Mouse (Mus musculus) forebrain, embryonic 11.5 days (tissue): Measurements from ENCODE around the gene Gm19402. TPM values are rescaled to one million over a fixed set of nuclear protein-coding genes. Genes with fewer than 3 reads are reported as not detected.

ENCODE experiments used
- ATAC-seq: fragments of 200-750 bp; cut with Nextera tagmentation; replicated peaks from 2 replicates; pipeline ENCODE4 v1.8.0; 2017; ENCODE audit warnings: moderate TSS enrichment; ENCODE audit not compliant: low FRiP score
- DNase-seq: peaks from one replicate; pipeline ENCODE4 v3.0.0-alpha.2; 2017; ENCODE audit warnings: low spot score
- H3K27ac ChIP-seq: fragments of 300-500 bp; sonication (generic); 2 replicates; pipeline ENCODE4 v1.5.1; 2014; ENCODE audit warnings: low read depth, low read length
- H3K27me3 ChIP-seq: fragments of 300-500 bp; sonication (generic); 2 replicates; pipeline ENCODE4 v1.6.1; 2014; ENCODE audit warnings: mild to moderate bottlenecking, low read length, mixed read lengths; ENCODE audit not compliant: control insufficient read depth, insufficient read depth
- H3K36me3 ChIP-seq: fragments of 300-500 bp; sonication (generic); 2 replicates; pipeline ENCODE4 v1.6.1; 2014; ENCODE audit warnings: mild to moderate bottlenecking, low read length, moderate library complexity, mixed read lengths; ENCODE audit not compliant: control insufficient read depth, insufficient read depth
- H3K4me1 ChIP-seq: fragments of 300-500 bp; sonication (generic); replicated peaks from 2 replicates; pipeline ENCODE4 v1.6.1; 2014; ENCODE audit warnings: low read length, mixed read lengths; ENCODE audit not compliant: control insufficient read depth, insufficient read depth
- H3K4me2 ChIP-seq: fragments of 300-500 bp; sonication (generic); 2 replicates; pipeline ENCODE4 v1.6.1; 2014; ENCODE audit warnings: low read depth, mild to moderate bottlenecking, low read length, moderate library complexity, mixed read lengths; ENCODE audit not compliant: severe bottlenecking
- H3K4me3 ChIP-seq: fragments of 300-500 bp; sonication (generic); 2 replicates; pipeline ENCODE4 v1.5.1; 2014; ENCODE audit warnings: low read depth, low read length
- H3K9ac ChIP-seq: fragments of 300-500 bp; sonication (generic); 2 replicates; pipeline ENCODE4 v1.6.1; 2014; ENCODE audit warnings: low read length
- H3K9me3 ChIP-seq: fragments of 300-500 bp; sonication (generic); 2 replicates; pipeline ENCODE4 v1.6.1; 2016; ENCODE audit warnings: low read length, mixed read lengths; ENCODE audit not compliant: control insufficient read depth
- WGBS: fragments of 180-500 bp; shearing (Covaris S2); extraction: QIAGEN DNeasy Blood & Tissue Kit; methylation state at CpG from one replicate; pipeline ENCODE4 v1.1.7; 2014; 5-methylcytosine and 5-hydroxymethylcytosine counted together
- microRNA counts: library from miRNA; unstranded; fragments of <30 nt; microRNA quantifications from one replicate; lab custom pipeline; 2015
- microRNA-seq: library from miRNA; unstranded; fragments of <30 nt; microRNA quantifications from one replicate; pipeline ENCODE4, GENCODE M21; 2016; ENCODE audit not compliant: insufficient number of aligned reads
- polyA plus RNA-seq: library from polyadenylated mRNA; unstranded; fragments of >200 nt; fragmentation: Nextera tagmentation; extraction: Ambion mirVana; gene quantifications from 2 replicates; pipeline ENCODE4 v1.2.1, GENCODE M21; 2014

The Gm19402 gene
- polyA plus RNA-seq, 1 experiment from 2014 or later = not detected

DNA sequence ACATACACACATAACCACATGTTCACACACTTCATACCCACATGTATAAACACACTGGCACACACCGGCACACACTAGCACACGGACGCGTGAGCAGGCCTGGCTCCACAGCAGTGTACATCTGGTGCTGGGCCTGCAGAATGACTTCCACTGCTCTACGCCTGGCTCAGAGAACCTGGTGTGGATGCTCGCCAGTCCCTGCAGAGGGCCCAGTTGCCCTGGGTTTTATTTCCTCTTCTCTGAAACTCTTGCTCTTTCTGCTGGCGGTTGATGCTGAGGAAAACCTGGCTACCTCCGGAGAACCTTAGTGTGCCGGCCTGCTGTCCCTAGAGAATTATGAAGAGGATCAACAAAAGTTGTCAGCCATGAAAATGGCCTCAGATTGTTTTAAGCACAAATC, 38.5 kb downstream of the Gm19402 start:
- WGBS = 88% methylated on average over 9 of the region's 9 CpGs
- no peaks in the 10 kb centered on the region for H3K4me1 ChIP-seq
- no peaks in the 10 kb centered on the region for H3K9me3 ChIP-seq
- H3K4me3 ChIP-seq = no peak overlapping the region
- no peak overlapping the region for H3K27ac ChIP-seq
- ATAC-seq (no peak), DNase-seq (no peak)
- H3K9ac ChIP-seq = no peak overlapping the region
- H3K4me2 ChIP-seq = no peak overlapping the region
- no peaks in the 10 kb centered on the region for H3K36me3 ChIP-seq
- H3K27me3 ChIP-seq = no peaks in the 10 kb centered on the region

- WGBS = 88% methylated on average over 8 of the region's 8 CpGs
- no peak overlapping the region for H3K4me2 ChIP-seq
Observed at GRCm38 (mm10) chr10:77647901-77648300, 42.7 kb downstream of the Gm19402 start.

DNA sequence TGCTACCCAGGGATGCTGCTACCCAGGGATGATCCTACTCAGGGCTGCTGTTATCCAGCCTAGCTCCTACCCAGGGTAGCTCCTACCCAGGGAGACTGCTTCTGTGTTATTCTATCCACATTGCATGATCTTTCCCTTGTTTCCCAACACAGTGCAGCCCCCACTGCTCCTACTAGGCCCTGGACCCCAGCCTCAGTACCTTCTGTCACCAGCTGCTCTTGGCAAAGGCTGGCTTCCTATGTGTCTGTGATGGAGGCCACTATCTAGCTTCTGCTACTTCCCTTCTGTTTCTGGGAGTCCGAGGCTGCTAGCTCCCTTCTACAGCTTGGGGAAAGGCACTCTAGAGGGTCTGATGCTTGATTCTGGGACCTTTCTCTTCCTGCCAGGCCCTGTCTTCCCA, 43.1 kb downstream of the Gm19402 start:
- no peak for ATAC-seq
- 67% methylated on average over 1 of the region's 1 CpGs for WGBS
- H3K9ac ChIP-seq = no peak overlapping the region
- DNase-seq = no peak
- peaks cover 13% of the 10 kb centered on the region for H3K36me3 ChIP-seq
- H3K4me1 ChIP-seq = no peaks in the 10 kb centered on the region
- H3K9me3 ChIP-seq = no peaks in the 10 kb centered on the region
- no peak overlapping the region for H3K4me2 ChIP-seq
- H3K27me3 ChIP-seq = no peaks in the 10 kb centered on the region
- no peak overlapping the region for H3K4me3 ChIP-seq
- no peak overlapping the region for H3K27ac ChIP-seq

More at GRCm38 (mm10) chr10:77647901-77648300, 42.7 kb downstream of the Gm19402 start:
- ATAC-seq (no peak), DNase-seq (no peak)
- H3K27ac ChIP-seq = no peak overlapping the region
- no peak overlapping the region for H3K9ac ChIP-seq
- peaks cover 13% of the 10 kb centered on the region for H3K36me3 ChIP-seq
- H3K27me3 ChIP-seq = no peaks in the 10 kb centered on the region
- no peaks in the 10 kb centered on the region for H3K4me1 ChIP-seq
- H3K4me3 ChIP-seq = no peak overlapping the region
- no peaks in the 10 kb centered on the region for H3K9me3 ChIP-seq

- H3K4me3 ChIP-seq = no peak overlapping the region
- H3K4me1 ChIP-seq = no peaks in the 10 kb centered on the region
- no peaks in the 10 kb centered on the region for H3K9me3 ChIP-seq
- H3K4me2 ChIP-seq = no peak overlapping the region
- H3K36me3 ChIP-seq = peaks cover 13% of the 10 kb centered on the region
- H3K27me3 ChIP-seq = no peaks in the 10 kb centered on the region
- ATAC-seq (no peak), DNase-seq (no peak)
- no peak overlapping the region for H3K27ac ChIP-seq
- 91% methylated on average over 5 of the region's 5 CpGs for WGBS
- H3K9ac ChIP-seq = no peak overlapping the region
Observed at GRCm38 (mm10) chr10:77645571-77645970, 45.0 kb downstream of the Gm19402 start.

DNA sequence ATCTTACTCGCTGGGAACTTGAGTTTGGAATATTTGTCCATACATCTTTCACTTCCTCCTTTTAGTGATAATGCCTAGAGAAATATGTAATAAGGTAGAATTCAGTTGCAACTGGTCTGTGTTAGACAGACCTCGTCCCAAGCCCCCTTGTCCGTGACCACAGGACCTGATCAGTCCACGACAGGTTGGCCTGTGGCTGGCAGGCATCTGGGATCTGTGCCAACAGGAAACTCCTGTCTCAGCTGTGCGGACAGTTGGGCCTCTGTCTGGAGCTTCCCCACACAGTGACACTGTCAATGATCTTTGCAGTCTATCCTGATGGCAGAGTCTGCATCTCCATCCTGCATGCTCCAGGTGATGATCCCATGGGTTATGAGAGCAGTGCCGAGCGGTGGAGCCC, 47.4 kb downstream of the Gm19402 start:
- WGBS = 93% methylated on average over 7 of the region's 7 CpGs

More for the DNA sequence above, 47.4 kb downstream of the Gm19402 start:
- Histone ChIP-seq H3K4me1 (no peaks in the 10 kb centered on the region), H3K27ac (no peak overlapping the region), H3K36me3 (peaks cover 13% of the 10 kb centered on the region), H3K4me2 (no peak overlapping the region), H3K9ac (no peak overlapping the region), H3K9me3 (no peaks in the 10 kb centered on the region), H3K4me3 (no peak overlapping the region), H3K27me3 (no peaks in the 10 kb centered on the region)
- no peak for ATAC-seq
- DNase-seq = no peak

MicroRNA genes within 50 kb of the gene (microRNA counts, 519-probe panel; counts per million panel counts)
- microRNA mmu-miR-1930 (lab: Ali Mortazavi, UCI) = 31.2 counts per million

Small RNAs within 50 kb of the gene (microRNA-seq; reads per million reads assigned to microRNA genes)
- gene Mir1930 = 58.9 reads per million, percentile 29 among the genes with 10 or more reads in this experiment

Other genes starting within 250 kb of the Gm19402 start
- 40.6 and 41.9 TPM in 2 replicates for gene Fam207a, start 175.0 kb downstream of the Gm19402 start, polyA plus RNA-seq
- 1.2 and 1.3 TPM in 2 replicates for gene Itgb2, start 160.5 kb downstream of the Gm19402 start, polyA plus RNA-seq
- gene Pttg1ip, start 109.0 kb downstream of the Gm19402 start, polyA plus RNA-seq = 69.0 and 73.8 TPM in 2 replicates
- 336 and 367 TPM in 2 replicates for gene Sumo3, start 84.7 kb downstream of the Gm19402 start, polyA plus RNA-seq
- gene Gm49325, start 84.6 kb downstream of the Gm19402 start, polyA plus RNA-seq = not detected in 2 replicates
- gene Ube2g2, start 68.5 kb downstream of the Gm19402 start, polyA plus RNA-seq = 76.7 and 78.1 TPM in 2 replicates
- gene Tspear, start 4.2 kb downstream of the Gm19402 start, polyA plus RNA-seq = 1.4 and 1.5 TPM in 2 replicates
- not detected in 2 replicates for gene Gm9508, start 6.5 kb upstream of the Gm19402 start, polyA plus RNA-seq
- gene Gm10272, start 15.9 kb upstream of the Gm19402 start, polyA plus RNA-seq = not detected in 2 replicates
- not detected in 2 replicates for gene Gm10024, start 20.7 kb upstream of the Gm19402 start, polyA plus RNA-seq
- not detected in 2 replicates for gene Gm10142, start 25.1 kb upstream of the Gm19402 start, polyA plus RNA-seq
- gene Krtap12-1, start 29.8 kb upstream of the Gm19402 start, polyA plus RNA-seq = not detected in 2 replicates
- not detected in 2 replicates for gene Gm10100, start 35.7 kb upstream of the Gm19402 start, polyA plus RNA-seq
- not detected in 2 replicates for gene Gm18596, start 51.9 kb upstream of the Gm19402 start, polyA plus RNA-seq
- not detected in 2 replicates for gene Gm9736, start 60.6 kb upstream of the Gm19402 start, polyA plus RNA-seq
- gene Gm3233, start 68.9 kb upstream of the Gm19402 start, polyA plus RNA-seq = not detected in 2 replicates
- not detected in 2 replicates for gene Gm3238, start 80.6 kb upstream of the Gm19402 start, polyA plus RNA-seq
- not detected in 2 replicates for gene Gm7138, start 86.2 kb upstream of the Gm19402 start, polyA plus RNA-seq
- not detected in 2 replicates for gene Gm3250, start 91.8 kb upstream of the Gm19402 start, polyA plus RNA-seq
- not detected in 2 replicates for gene Gm7137, start 97.4 kb upstream of the Gm19402 start, polyA plus RNA-seq
- gene Gm9639, start 104.3 kb upstream of the Gm19402 start, polyA plus RNA-seq = not detected in 2 replicates
- not detected in 2 replicates for gene Gm19668, start 108.4 kb upstream of the Gm19402 start, polyA plus RNA-seq
- not detected in 2 replicates for gene Gm9507, start 121.1 kb upstream of the Gm19402 start, polyA plus RNA-seq
- gene Gm2696, start 123.9 kb upstream of the Gm19402 start, polyA plus RNA-seq = not detected in 2 replicates
- not detected in 2 replicates for gene Krtap10-4, start 136.3 kb upstream of the Gm19402 start, polyA plus RNA-seq
- not detected in 2 replicates for gene Krtap10-10, start 145.2 kb upstream of the Gm19402 start, polyA plus RNA-seq
- gene Gm36176, start 156.0 kb upstream of the Gm19402 start, polyA plus RNA-seq = not detected in 2 replicates
- not detected in 2 replicates for gene Gm10318, start 162.1 kb upstream of the Gm19402 start, polyA plus RNA-seq
- not detected in 2 replicates for gene Gm3285, start 171.2 kb upstream of the Gm19402 start, polyA plus RNA-seq
- gene Lrrc3, start 211.8 kb upstream of the Gm19402 start, polyA plus RNA-seq = 3.5 and 3.9 TPM in 2 replicates